Mouse (Mus musculus) CH12.LX (cell line): ENCODE data around the gene Mcm9.

ENCODE experiments used
- BHLHE40 ChIP-seq: IDR thresholded peaks from 2 replicates; pipeline ENCODE4 v1.6.1; 2011; ENCODE audit warnings: mild to moderate bottlenecking, low read depth, low read length, improper control_type of control experiment
- CTCF ChIP-seq, 2 experiments: IDR thresholded peaks in 1 of 2; conservative IDR thresholded peaks in 1 of 2; 2 replicates each; pipeline ENCODE4 v1.5.1; 2011 to 2012; ENCODE audit warnings: low read depth in 2 of 2, low read length in 2 of 2, improper control_type of control experiment in 1 of 2, inconsistent platforms in 1 of 2, mild to moderate bottlenecking in 1 of 2, moderate library complexity in 1 of 2
- HCFC1 ChIP-seq: IDR thresholded peaks from 2 replicates; pipeline ENCODE4 v1.6.1; 2012; ENCODE audit warnings: low read depth, mild to moderate bottlenecking, inconsistent platforms, low read length, improper control_type of control experiment
- KAT2A ChIP-seq: IDR thresholded peaks from 2 replicates; pipeline ENCODE4 v1.6.1; 2012; ENCODE audit warnings: low read length, improper control_type of control experiment, inconsistent platforms; ENCODE audit not compliant: insufficient replicate concordance
- POLR2A ChIP-seq: IDR thresholded peaks from 2 replicates; pipeline ENCODE4 v1.6.1; 2011; ENCODE audit warnings: low read depth, mild to moderate bottlenecking, improper control_type of control experiment, low read length
- POLR2AphosphoS2 ChIP-seq: IDR thresholded peaks from 2 replicates; pipeline ENCODE4 v1.6.1; 2011; ENCODE audit warnings: low read depth, low read length, improper control_type of control experiment

- TF ChIP-seq POLR2A = no peak
- no peak for TF ChIP-seq CTCF (conservative IDR thresholded peaks at IDR 0.05 in 1 of 2, IDR thresholded peaks at IDR 0.05 in 1 of 2; ENCODE audit: low read depth in 2 of 2, low read length in 2 of 2)
- TF ChIP-seq BHLHE40 = peak; percentile 70
- TF ChIP-seq KAT2A = no peak
- TF ChIP-seq POLR2AphosphoS2 = no peak
- TF ChIP-seq HCFC1 = no peak
Measured at GRCm38 (mm10) chr10:53635246-53635971, 5.2 kb upstream of the Mcm9 start.
